In the genomic region with DNA sequence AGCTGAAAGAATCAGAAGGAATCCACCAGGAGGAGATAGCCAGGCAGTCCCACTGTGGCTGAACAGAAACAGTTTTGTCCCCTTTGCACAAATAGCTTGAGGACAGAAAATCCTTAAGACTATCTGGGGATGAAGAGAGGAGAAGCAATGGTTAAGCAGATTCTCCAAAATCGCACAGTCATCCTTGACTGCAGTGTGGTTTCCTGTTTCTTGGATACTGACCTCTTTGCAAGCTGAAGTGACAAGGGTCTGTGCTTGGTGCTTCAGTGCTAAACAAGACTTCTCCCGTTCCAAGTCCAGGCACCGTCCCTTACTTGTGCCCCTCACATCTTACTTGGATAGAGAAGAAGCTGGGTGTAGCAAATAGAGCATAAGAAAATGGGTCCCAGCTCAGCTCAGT, we compare ENCODE assay signal across 18 mouse cellular contexts.
DNase-seq lines count a peak whose midpoint lies in the region; ATAC-seq and TF ChIP-seq lines count a peak whose summit lies in the region.
"Had no signal": no experiment of that assay in that cellular context is flagged by ENCODE, and none has a peak within 500 bp of the region (broad histone marks: within the 10 kb centered on the region; RNA-seq: fewer than 3 reads in every experiment).

No protein-coding gene starts in this region.

- H3K27me3 ChIP-seq in lung, embryonic 14.5 days (ENCODE audit: insufficient read depth, low read length): no peaks in the 10 kb centered on the region
- H3K27me3 ChIP-seq in intestine, embryonic 16.5 days (replicated peaks; ENCODE audit: control insufficient read depth, insufficient read depth, low read length): no peaks in the 10 kb centered on the region
- H3K27me3 ChIP-seq in stomach, embryonic 15.5 days (replicated peaks): no peaks in the 10 kb centered on the region
- H3K27me3 ChIP-seq in forebrain, embryonic 11.5 days (ENCODE audit: control insufficient read depth, insufficient read depth, low read length): no peaks in the 10 kb centered on the region
- H3K27me3 ChIP-seq: embryonic facial prominence, embryonic 13.5 days; heart, embryonic 12.5 days; liver, embryonic 12.5 days had no signal

- TF ChIP-seq POLR2A in lung, adult 2 months (IDR thresholded peaks at IDR 0.05; ENCODE audit: borderline replicate concordance, extremely low read depth, low read depth, low read length): no peak
- no peak for TF ChIP-seq POLR2A in bone marrow macrophage, adult 2 months (IDR thresholded peaks at IDR 0.05; ENCODE audit: borderline replicate concordance, low read depth, low read length)

- H3K36me3 ChIP-seq in lung, embryonic 14.5 days (ENCODE audit: insufficient read depth): no peaks in the 10 kb centered on the region
- no peaks in the 10 kb centered on the region for H3K36me3 ChIP-seq in intestine, embryonic 16.5 days (ENCODE audit: control insufficient read depth, insufficient read depth, low read length)
- no peaks in the 10 kb centered on the region for H3K36me3 ChIP-seq in stomach, embryonic 15.5 days
- H3K36me3 ChIP-seq in forebrain, embryonic 11.5 days (ENCODE audit: control insufficient read depth, insufficient read depth, low read length): no peaks in the 10 kb centered on the region
- H3K36me3 ChIP-seq: embryonic facial prominence, embryonic 13.5 days; forebrain, embryonic 10.5 days; heart, embryonic 12.5 days; liver, embryonic 12.5 days had no signal

- no peak overlapping the region for H3K4me3 ChIP-seq in lung, embryonic 14.5 days (ENCODE audit: low read depth, low read length)
- no peak overlapping the region for H3K4me3 ChIP-seq in lung, adult 2 months (replicated peaks; ENCODE audit: extremely low read depth, low read depth, low read length)
- no peak overlapping the region for H3K4me3 ChIP-seq in bone marrow macrophage, adult 2 months (ENCODE audit: insufficient read depth, low read length)
- H3K4me3 ChIP-seq in intestine, embryonic 16.5 days (ENCODE audit: low read length): no peak overlapping the region
- no peak overlapping the region for H3K4me3 ChIP-seq in stomach, embryonic 15.5 days (replicated peaks)
- H3K4me3 ChIP-seq in forebrain, embryonic 11.5 days (ENCODE audit: low read depth, low read length): no peak overlapping the region
- H3K4me3 ChIP-seq: embryonic facial prominence, embryonic 13.5 days; forebrain, embryonic 10.5 days; heart, embryonic 12.5 days; liver, embryonic 12.5 days had no signal

- ATAC-seq in lung, embryonic 14.5 days (ENCODE audit: insufficient read depth): no peak
- ATAC-seq in intestine, embryonic 16.5 days: no peak
- ATAC-seq in stomach, embryonic 15.5 days (ENCODE audit: insufficient read depth, low FRiP score, low read depth): no peak
- no peak for ATAC-seq in forebrain, embryonic 11.5 days (replicated peaks; ENCODE audit: low FRiP score)
- ATAC-seq: activated CD4-positive, CD25-positive, alpha-beta regulatory T cell, adult 4 months; liver, embryonic 12.5 days had no signal

- no peaks in the 10 kb centered on the region for H3K4me1 ChIP-seq in lung, embryonic 14.5 days (ENCODE audit: insufficient read depth)
- H3K4me1 ChIP-seq in lung, adult 2 months (ENCODE audit: control insufficient read depth, insufficient read depth, low read length): no peaks in the 10 kb centered on the region
- peaks cover 30% of the 10 kb centered on the region for H3K4me1 ChIP-seq in bone marrow macrophage, adult 2 months (ENCODE audit: control insufficient read depth, insufficient read depth, low read length)
- peaks cover 6% of the 10 kb centered on the region for H3K4me1 ChIP-seq in intestine, embryonic 16.5 days (ENCODE audit: control insufficient read depth, insufficient read depth, low read length)
- H3K4me1 ChIP-seq in stomach, embryonic 15.5 days: peaks cover 3% of the 10 kb centered on the region; the same call in 1 of the 2 replicates
- H3K4me1 ChIP-seq in forebrain, embryonic 11.5 days (replicated peaks; ENCODE audit: control insufficient read depth, insufficient read depth, low read length): no peaks in the 10 kb centered on the region
- H3K4me1 ChIP-seq: forebrain, embryonic 10.5 days; heart, embryonic 12.5 days; liver, embryonic 12.5 days had no signal

- no peak for TF ChIP-seq CTCF in lung, embryonic 14.5 days (IDR thresholded peaks at IDR 0.05; ENCODE audit: low read depth)
- no peak for TF ChIP-seq CTCF in lung, adult 2 months (IDR thresholded peaks at IDR 0.05; ENCODE audit: insufficient read depth, low read length)
- TF ChIP-seq CTCF in bone marrow macrophage, adult 2 months (IDR thresholded peaks at IDR 0.05; ENCODE audit: low read depth, low read length): no peak

- no peak for DNase-seq in lung, embryonic 14.5 days
- DNase-seq in lung, adult 2 months: no peak
- DNase-seq in forebrain, embryonic 11.5 days (ENCODE audit: low spot score): no peak
- no peak for DNase-seq in gastrocnemius, adult 8-10 months (ENCODE audit: low spot score in 2 of 2)
- DNase-seq: adrenal gland, postnatal 36 days; cerebellum, postnatal 36 days; gastrocnemius, postnatal 36 days; heart, postnatal 36 days; left cerebral cortex, postnatal 4 days; thymus, postnatal 25 days had no signal

- H3K9me3 ChIP-seq in lung, embryonic 14.5 days (ENCODE audit: low read depth, low read length): no peaks in the 10 kb centered on the region
- no peaks in the 10 kb centered on the region for H3K9me3 ChIP-seq in intestine, embryonic 16.5 days (ENCODE audit: control insufficient read depth, low read length)
- H3K9me3 ChIP-seq in stomach, embryonic 15.5 days: no peaks in the 10 kb centered on the region
- no peaks in the 10 kb centered on the region for H3K9me3 ChIP-seq in forebrain, embryonic 11.5 days (ENCODE audit: control insufficient read depth, low read length)
- H3K9me3 ChIP-seq: embryonic facial prominence, embryonic 13.5 days; forebrain, embryonic 10.5 days; heart, embryonic 12.5 days; liver, embryonic 12.5 days had no signal

- WGBS in lung, embryonic 14.5 days: 43% methylated on average over 3 of the region's 3 CpGs
- 39% methylated on average over 3 of the region's 3 CpGs for WGBS in lung, adult 2 months
- 60% methylated on average over 3 of the region's 3 CpGs for WGBS in intestine, embryonic 16.5 days
- 67% methylated on average over 3 of the region's 3 CpGs for WGBS in stomach, embryonic 15.5 days
- WGBS in forebrain, embryonic 11.5 days: 85% methylated on average over 3 of the region's 3 CpGs

- H3K4me2 ChIP-seq in lung, embryonic 14.5 days: no peak overlapping the region
- H3K4me2 ChIP-seq in intestine, embryonic 16.5 days (ENCODE audit: low read depth, low read length): no peak overlapping the region
- no peak overlapping the region for H3K4me2 ChIP-seq in stomach, embryonic 15.5 days
- no peak overlapping the region for H3K4me2 ChIP-seq in forebrain, embryonic 11.5 days (ENCODE audit: low read depth, low read length, severe bottlenecking)
- H3K4me2 ChIP-seq: embryonic facial prominence, embryonic 13.5 days; heart, embryonic 12.5 days; liver, embryonic 12.5 days had no signal

- H3K9ac ChIP-seq in lung, embryonic 14.5 days: no peak overlapping the region
- no peak overlapping the region for H3K9ac ChIP-seq in intestine, embryonic 16.5 days (ENCODE audit: low read depth, low read length)
- no peak overlapping the region for H3K9ac ChIP-seq in stomach, embryonic 15.5 days
- no peak overlapping the region for H3K9ac ChIP-seq in forebrain, embryonic 11.5 days (ENCODE audit: low read length)
- H3K9ac ChIP-seq: embryonic facial prominence, embryonic 13.5 days; heart, embryonic 12.5 days; liver, embryonic 12.5 days had no signal

- H3K27ac ChIP-seq in lung, embryonic 14.5 days (ENCODE audit: low read depth): peak overlapping the region; percentile 95
- H3K27ac ChIP-seq in bone marrow macrophage, adult 2 months (ENCODE audit: insufficient read depth, low read depth, low read length): peak overlapping the region; percentile 85
- H3K27ac ChIP-seq in intestine, embryonic 16.5 days (ENCODE audit: low read length): peak overlapping the region; percentile 73
- H3K27ac ChIP-seq in stomach, embryonic 15.5 days: peak overlapping the region; percentile 92
- H3K27ac ChIP-seq in forebrain, embryonic 11.5 days (ENCODE audit: low read depth, low read length): no peak overlapping the region
- H3K27ac ChIP-seq: embryonic facial prominence, embryonic 13.5 days; forebrain, embryonic 10.5 days; liver, embryonic 12.5 days had no signal
